Mouse (Mus musculus) gastrocnemius, postnatal 14 days (tissue): ENCODE data around the gene Ifngr1. TPM values are rescaled to one million over a fixed set of nuclear protein-coding genes. Genes with fewer than 3 reads are reported as not detected.

ENCODE experiments used
- DNase-seq: peaks from one replicate; pipeline ENCODE4 v3.0.0; 2021; ENCODE audit warnings: mixed read lengths
- intact Hi-C: fragments of 180-260 bp; cut with DNase I; formaldehyde crosslinking; loops from one replicate; pipeline ENCODE4 v1.15.1; 2025; ENCODE audit warnings: low total_unique reads
- total RNA-seq, 2 experiments: library from RNA; stranded (reverse); gene quantifications; 2 replicates each; pipeline ENCODE4 v1.2.3; 2021

The Ifngr1 gene
- total RNA-seq, 2 experiments from 2014 or later = 30.3 to 46.9 TPM

GRCm38 (mm10) chr10:19624617-19625016 is 32.9 kb downstream of the Ifngr1 start:
- intact Hi-C loops = no loop called here
- DNase-seq = no peak

- no peak for DNase-seq
- intact Hi-C loops = no loop called here
These were observed 35.6 kb downstream of the Ifngr1 start for GRCm38 (mm10) chr10:19627342-19627741.

- intact Hi-C loops = no loop called here
- no peak for DNase-seq
These were observed 36.0 kb downstream of the Ifngr1 start for GRCm38 (mm10) chr10:19627748-19628147.

GRCm38 (mm10) chr10:19631616-19632195 is 40.0 kb downstream of the Ifngr1 start:
- intact Hi-C loops = no loop called here
- no peak for DNase-seq

- DNase-seq = no peak
These were observed 47.1 kb downstream of the Ifngr1 start for GRCm38 (mm10) chr10:19638851-19639250.

GRCm38 (mm10) chr10:19639630-19640029 is 47.9 kb downstream of the Ifngr1 start:
- intact Hi-C loops = no loop called here
- no peak for DNase-seq

More at GRCm38 (mm10) chr10:19638851-19639250, 47.1 kb downstream of the Ifngr1 start:
- intact Hi-C loops = no loop called here

- DNase-seq = no peak
- intact Hi-C loops = no loop called here
These were observed 53.4 kb downstream of the Ifngr1 start for GRCm38 (mm10) chr10:19645119-19645518.

GRCm38 (mm10) chr10:19657426-19657825 is 65.7 kb downstream of the Ifngr1 start:
- intact Hi-C loops = no loop called here
- DNase-seq = no peak

Other genes starting within 250 kb of the Ifngr1 start
- not detected for gene Olig3, start 235.4 kb upstream of the Ifngr1 start, total RNA-seq
- not detected for gene Il22ra2, start 30.0 kb downstream of the Ifngr1 start, total RNA-seq
- not detected for gene Il20ra, start 120.6 kb downstream of the Ifngr1 start, total RNA-seq